Mouse (Mus musculus) lung, postnatal 4 days (tissue): ENCODE data around the gene Ipo9.

Experiments used
- DNase-seq, 2 experiments: peaks; one replicate each; pipeline ENCODE4 v3.0.0; 2021

The Ipo9 gene

DNA sequence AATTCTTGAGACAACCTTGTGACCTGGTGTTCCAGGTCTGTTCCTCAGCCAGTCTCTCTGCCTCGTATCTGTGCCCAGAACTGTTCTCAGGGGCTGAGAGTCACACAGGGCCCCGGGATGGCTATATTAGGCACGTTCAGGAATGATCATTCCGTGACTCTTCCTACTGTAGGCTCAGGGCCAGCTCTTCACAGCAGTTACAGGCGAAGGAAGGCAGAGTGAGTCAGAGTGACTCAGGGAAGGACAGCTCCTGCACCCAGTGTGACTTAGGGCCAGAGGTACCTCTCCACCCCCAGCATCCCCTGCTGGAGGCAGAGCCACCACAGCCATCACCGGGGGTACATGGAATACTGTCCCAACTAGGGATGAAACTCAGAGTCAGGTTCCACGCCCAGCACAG is 63.3 kb downstream of the Ipo9 start:
- no peak for DNase-seq

DNA sequence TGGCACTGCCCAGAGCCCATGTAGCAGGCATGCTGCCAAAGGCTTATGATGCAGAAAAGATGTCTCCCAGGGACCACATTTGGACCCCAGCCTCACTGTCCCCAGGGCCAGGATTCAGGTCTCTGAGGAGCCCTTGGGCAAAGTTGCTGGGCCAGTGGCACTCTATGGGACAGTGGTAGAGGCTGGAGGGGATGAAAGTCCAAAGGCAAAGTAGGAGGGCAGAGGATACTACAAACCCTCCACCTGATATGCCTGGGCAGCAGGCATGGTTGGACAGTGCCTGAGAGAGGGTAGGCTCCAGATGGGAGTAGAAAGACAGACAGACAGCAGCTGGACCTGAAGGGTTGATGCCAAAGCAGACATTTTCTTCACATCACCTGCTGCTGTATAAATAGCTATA is 63.9 kb downstream of the Ipo9 start:
- no peak for DNase-seq

DNA sequence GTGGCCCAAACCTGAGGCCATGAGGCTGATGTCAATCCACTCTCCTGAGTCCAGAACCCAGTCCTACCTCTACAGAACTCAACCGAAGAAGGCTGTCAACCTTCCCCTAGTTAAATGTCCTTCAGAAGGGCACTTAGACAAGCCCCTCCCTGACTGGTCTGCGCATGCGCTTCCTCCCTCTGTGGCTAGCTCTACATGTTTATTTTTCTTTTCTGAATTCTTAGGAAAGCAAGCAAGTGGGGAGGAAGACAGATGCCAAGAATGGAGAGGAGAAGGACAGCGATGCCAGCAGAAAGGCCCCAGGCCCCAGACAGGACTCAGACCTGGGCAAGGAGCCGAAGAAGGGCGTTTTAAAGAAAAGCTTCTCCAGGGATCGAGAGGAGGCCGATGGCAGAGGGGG is 66.9 kb downstream of the Ipo9 start:
- DNase-seq, result peak; percentile 61 to 77

DNA sequence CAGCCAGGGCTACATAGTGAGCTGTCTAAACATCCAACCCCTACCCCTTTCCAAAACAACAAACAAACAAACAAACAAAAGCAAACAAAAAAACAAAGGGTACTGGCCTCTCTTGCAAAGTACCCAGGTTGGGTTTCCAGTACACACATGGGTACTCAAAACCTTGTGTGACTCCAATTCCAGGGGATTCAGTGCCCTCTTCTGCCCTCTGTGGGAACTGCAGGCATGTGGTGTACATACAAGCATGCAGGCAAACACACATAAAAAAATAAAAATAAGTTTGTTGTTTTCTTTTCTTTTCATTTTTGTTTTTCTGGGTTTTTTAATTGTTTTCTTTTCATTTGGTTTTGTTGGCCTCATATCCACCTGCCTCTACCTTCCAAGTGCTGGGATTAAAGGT is 68.2 kb downstream of the Ipo9 start:
- no peak for DNase-seq

DNA sequence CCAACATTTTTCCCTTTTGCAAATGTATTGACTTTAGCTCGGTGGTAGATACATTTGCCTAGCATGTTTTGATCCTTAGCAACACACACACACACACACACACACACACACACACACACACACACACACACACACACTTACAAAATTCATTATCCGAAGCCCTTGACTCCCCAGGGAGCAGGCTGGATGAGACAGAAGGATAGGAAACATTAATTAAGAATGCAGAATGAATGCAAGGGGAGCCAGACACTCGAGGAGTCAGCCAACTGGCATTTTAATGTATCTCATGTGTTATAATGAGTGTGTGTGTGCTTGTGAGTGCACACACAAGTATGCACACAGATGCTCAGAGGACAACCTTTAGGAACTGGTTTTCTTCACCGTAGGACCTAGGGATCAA is 68.8 kb downstream of the Ipo9 start:
- DNase-seq, result no peak

DNA sequence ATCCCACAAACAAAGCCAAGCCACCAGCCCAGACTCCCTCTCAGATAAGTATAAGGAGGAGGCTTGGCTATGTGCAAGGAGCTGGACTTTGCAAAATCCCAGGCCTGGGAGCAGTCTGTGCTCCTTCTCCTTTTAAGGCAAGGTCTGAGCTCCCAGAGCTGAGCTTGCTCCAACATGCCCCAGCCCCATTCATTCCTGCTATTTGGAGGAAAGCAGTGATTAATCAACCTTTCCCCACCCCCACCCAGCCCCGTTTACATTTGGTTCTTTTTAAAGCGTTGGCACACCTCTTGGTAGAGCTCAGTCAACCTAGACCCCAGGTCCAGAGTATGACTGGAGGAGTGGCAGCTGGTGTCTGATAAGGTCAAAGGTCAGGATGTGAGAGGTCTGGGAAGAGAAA is 71.2 kb downstream of the Ipo9 start:
- DNase-seq, result no peak

DNA sequence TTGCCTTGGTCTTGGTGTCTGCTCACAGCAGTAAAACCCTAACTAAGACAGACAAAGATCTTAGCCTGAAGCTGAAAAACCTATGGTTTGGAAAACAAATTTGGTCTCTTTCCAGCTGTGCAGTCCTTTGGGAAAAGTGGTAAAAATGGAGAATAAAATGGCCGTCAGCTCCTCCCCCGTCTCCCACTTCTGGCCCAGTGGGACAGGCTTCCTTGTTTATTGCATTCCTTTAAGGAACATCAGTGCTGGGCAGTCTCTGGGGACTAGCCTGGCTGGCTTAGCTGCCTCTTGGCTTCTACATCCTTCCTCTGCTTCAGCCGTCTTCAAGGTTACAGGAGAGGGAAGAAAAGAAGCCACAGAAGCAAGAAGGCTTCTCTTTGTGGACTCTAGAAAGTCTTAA is 78.3 kb downstream of the Ipo9 start:
- DNase-seq, result peak in 1 of 2 experiments; percentile 49

DNA sequence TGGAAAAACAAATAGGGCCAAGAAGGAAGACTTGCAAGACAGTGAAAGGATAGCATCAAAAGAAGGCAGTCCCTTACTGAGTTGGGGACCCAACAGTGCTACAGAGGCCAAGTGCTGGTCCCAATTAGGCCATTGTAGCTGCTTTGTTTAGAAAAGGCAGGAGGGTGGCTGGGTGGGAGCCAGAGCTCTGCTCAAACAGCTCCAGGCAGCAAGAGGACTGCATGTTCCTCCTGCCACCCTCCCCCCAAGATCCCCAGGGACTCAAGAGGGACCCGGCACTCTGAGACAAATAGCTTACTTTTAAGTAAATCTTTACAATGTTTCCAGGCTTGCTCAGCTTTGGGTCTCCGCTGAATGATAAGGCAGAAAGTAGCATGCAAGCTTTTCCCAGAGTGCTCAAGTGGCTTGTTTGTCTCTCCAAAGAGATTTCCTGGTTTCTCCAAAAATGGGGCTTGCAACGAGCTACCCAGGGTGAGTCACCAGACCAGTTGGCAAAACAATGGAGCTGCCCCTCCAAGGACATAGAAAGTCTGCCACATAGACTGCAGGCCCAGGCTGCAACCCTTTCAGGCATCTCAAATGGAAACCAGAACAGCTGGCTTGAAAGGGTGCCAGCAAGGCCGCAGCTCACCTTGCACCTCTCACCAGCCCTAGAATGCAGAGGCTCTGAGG is 82.7 kb downstream of the Ipo9 start:
- DNase-seq, result peak; percentile 64 to 85

DNA sequence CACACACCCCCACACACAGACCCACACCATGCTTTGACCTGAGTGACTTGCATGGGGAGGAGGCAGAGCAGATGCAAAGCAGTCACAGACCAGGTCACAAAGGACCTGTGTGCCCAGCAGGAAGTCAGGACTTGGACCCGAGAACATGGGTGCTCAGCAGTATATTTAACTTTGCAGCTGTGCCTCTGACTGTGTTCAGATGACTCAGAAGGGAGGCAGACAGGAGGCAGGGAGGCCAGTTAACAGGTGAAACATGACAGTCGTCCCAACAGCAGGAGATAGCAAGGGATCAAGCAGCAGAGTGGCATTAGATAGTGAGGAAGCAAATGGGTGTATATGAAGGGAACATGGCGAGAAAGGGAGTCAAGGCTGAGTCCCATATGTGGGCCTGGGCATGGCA is 83.4 kb downstream of the Ipo9 start:
- no peak for DNase-seq

DNA sequence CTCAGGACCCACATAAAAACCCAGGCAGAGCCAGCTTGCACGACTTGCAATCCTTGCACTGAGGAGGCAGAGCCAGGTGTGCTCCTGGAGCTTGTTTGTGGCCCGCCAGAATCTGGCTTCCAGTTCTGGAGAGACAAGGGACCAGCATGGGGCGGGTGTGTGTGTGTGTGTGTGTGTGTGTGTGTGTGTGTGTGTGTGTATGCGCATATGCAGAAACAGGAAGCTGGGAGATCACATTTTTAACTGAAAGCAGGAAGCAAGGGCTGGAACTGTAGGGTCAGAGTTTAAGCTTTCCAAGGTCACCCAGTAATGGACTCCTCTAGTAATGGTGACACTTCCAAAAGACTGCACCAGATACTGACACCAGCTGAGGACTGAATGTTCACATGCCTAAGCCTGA is 86.3 kb downstream of the Ipo9 start:
- DNase-seq, result no peak

DNA sequence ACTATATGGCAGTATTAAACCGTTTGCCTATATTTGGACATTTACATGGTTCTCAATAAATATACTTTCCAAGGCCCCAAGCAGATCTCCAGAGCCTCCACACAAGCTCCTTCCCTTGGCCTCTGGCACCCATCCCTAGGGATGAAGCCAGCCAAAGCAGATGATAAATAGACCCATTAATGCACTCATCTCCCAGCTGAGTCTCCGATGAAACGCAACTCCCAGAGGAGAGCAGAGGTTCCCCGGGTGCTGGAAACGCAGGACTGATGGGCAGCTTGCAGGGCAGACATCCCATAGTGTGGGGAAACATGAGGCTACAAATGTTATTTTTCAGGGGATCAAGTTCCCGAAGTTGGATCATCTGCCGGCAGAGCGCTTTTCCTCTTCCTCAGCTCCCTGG is 88.4 kb downstream of the Ipo9 start:
- peak in 1 of 2 experiments; percentile 46 for DNase-seq
